Mouse (Mus musculus) liver, embryonic 11.5 days (tissue): ENCODE measurements at regions not wholly inside any gene's neighbourhood (a gene's known extent, or its start where the extent isn't known, plus 50 kb on each side); places are given as distances from the start of the nearest gene placed in this dataset.

Experiments used
- ATAC-seq: fragments of 200-750 bp; cut with Nextera tagmentation; replicated peaks from 2 replicates; pipeline ENCODE4 v1.8.0; 2017; ENCODE audit warnings: moderate number of reproducible peaks, mild to moderate bottlenecking, moderate TSS enrichment, moderate library complexity; ENCODE audit not compliant: low FRiP score
- DNase-seq: peaks from one replicate; pipeline ENCODE4 v3.0.0-alpha.2; 2017; ENCODE audit warnings: low spot score
- H3K27ac ChIP-seq: fragments of 300-500 bp; sonication (generic); 2 replicates; pipeline ENCODE4 v1.5.1; 2014; ENCODE audit warnings: mild to moderate bottlenecking, low read depth, low read length, control low read depth
- H3K27me3 ChIP-seq: fragments of 300-500 bp; sonication (generic); replicated peaks from 2 replicates; pipeline ENCODE4 v1.6.1; 2014; ENCODE audit warnings: low read length, mixed read lengths; ENCODE audit not compliant: control insufficient read depth, insufficient read depth
- H3K36me3 ChIP-seq: fragments of 300-500 bp; sonication (generic); 2 replicates; pipeline ENCODE4 v1.6.1; 2014; ENCODE audit warnings: mild to moderate bottlenecking, low read length, moderate library complexity, mixed read lengths; ENCODE audit not compliant: control insufficient read depth, insufficient read depth
- H3K4me1 ChIP-seq: fragments of 300-500 bp; sonication (generic); replicated peaks from 2 replicates; pipeline ENCODE4 v1.6.1; 2014; ENCODE audit warnings: low read length, mixed read lengths; ENCODE audit not compliant: control insufficient read depth, insufficient read depth
- H3K4me2 ChIP-seq: fragments of 300-500 bp; sonication (generic); 2 replicates; pipeline ENCODE4 v1.6.1; 2014; ENCODE audit warnings: mild to moderate bottlenecking, control low read depth, moderate library complexity
- H3K4me3 ChIP-seq: fragments of 300-500 bp; sonication (generic); 2 replicates; pipeline ENCODE4 v1.5.1; 2014; ENCODE audit warnings: low read depth, low read length, control low read depth
- H3K9ac ChIP-seq: fragments of 300-500 bp; sonication (generic); 2 replicates; pipeline ENCODE4 v1.6.1; 2014; ENCODE audit warnings: low read depth, low read length, control low read depth
- H3K9me3 ChIP-seq: fragments of 300-500 bp; sonication (generic); 2 replicates; pipeline ENCODE4 v1.6.1; 2016; ENCODE audit warnings: low read length, inconsistent platforms, mixed read lengths; ENCODE audit not compliant: control insufficient read depth
- WGBS: fragments of 180-500 bp; shearing (Covaris S2); extraction: QIAGEN DNeasy Blood & Tissue Kit; methylation state at CpG from one replicate; pipeline ENCODE4 v1.1.7; 2014; 5-methylcytosine and 5-hydroxymethylcytosine counted together

GRCm38 (mm10) chr13:107700268-107701139 lies 343.7 kb upstream of the Smim15 start:
- 54% methylated on average over 10 of the region's 10 CpGs for WGBS
- no peaks in the 10 kb centered on the region for H3K9me3 ChIP-seq
- no peak overlapping the region for H3K9ac ChIP-seq
- no peak overlapping the region for H3K4me2 ChIP-seq
- no peak for DNase-seq
- H3K4me1 ChIP-seq = no peaks in the 10 kb centered on the region
- no peaks in the 10 kb centered on the region for H3K27me3 ChIP-seq
- no peak overlapping the region for H3K27ac ChIP-seq
- ATAC-seq = no peak; the same call in 1 of the 2 replicates
- H3K36me3 ChIP-seq = no peaks in the 10 kb centered on the region
- H3K4me3 ChIP-seq = no peak overlapping the region

- Histone ChIP-seq H3K9ac (no peak overlapping the region), H3K9me3 (no peaks in the 10 kb centered on the region), H3K27me3 (no peaks in the 10 kb centered on the region), H3K4me3 (no peak overlapping the region), H3K36me3 (no peaks in the 10 kb centered on the region), H3K4me2 (no peak overlapping the region), H3K4me1 (no peaks in the 10 kb centered on the region), H3K27ac (no peak overlapping the region)
- DNase-seq = no peak
- no peak for ATAC-seq
- WGBS = 76% methylated on average over 5 of the region's 5 CpGs
These were observed 345.0 kb upstream of the Smim15 start for GRCm38 (mm10) chr13:107699251-107699650.

- H3K4me3 ChIP-seq = no peak overlapping the region
- no peaks in the 10 kb centered on the region for H3K4me1 ChIP-seq
- H3K9ac ChIP-seq = no peak overlapping the region
- H3K27me3 ChIP-seq = no peaks in the 10 kb centered on the region
- no peak overlapping the region for H3K4me2 ChIP-seq
- ATAC-seq = no peak
- 90% methylated on average over 7 of the region's 7 CpGs for whole genome bisulfite sequencing
- no peak overlapping the region for H3K27ac ChIP-seq
- no peaks in the 10 kb centered on the region for H3K9me3 ChIP-seq
- no peaks in the 10 kb centered on the region for H3K36me3 ChIP-seq
- DNase-seq = no peak
These were observed 345.9 kb upstream of the Smim15 start for GRCm38 (mm10) chr13:107698345-107698744.

DNA sequence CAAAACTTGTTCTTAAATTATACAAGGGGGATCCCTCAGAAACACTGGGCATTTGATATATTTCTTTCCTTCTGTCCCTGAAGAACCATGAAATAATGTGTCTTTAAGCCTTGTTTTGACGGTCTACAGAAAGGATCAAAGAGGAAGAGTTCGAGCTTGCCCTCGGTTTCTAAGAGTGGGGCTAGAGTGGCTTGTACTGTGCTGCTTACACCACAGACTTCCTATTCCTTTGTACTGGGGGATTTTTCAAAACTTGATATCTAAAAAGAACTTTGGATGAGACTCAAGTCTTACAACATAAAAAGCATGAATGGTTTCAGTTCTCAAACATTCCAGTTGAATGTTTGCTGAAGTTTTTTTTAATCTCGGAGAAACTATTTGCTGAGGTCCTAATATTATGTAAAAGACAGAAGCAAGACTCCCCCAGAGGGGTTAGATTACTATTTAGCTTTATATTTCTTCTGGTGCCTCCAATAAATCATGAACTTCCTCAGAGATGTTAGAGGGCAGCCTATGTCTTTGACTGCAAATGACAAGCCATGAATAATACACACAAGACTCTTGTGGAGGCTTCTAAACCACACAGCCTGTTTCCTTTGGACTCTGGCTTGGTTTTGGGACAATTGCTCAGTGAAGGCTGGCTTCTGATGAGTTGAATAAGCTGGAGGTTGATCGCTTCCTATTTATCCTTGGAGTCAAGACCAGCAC lies 352.0 kb upstream of the Smim15 start:
- Histone ChIP-seq H3K4me3 (no peak overlapping the region), H3K27me3 (no peaks in the 10 kb centered on the region), H3K9ac (no peak overlapping the region), H3K27ac (no peak overlapping the region), H3K4me1 (no peaks in the 10 kb centered on the region), H3K36me3 (no peaks in the 10 kb centered on the region), H3K9me3 (no peaks in the 10 kb centered on the region), H3K4me2 (no peak overlapping the region)
- WGBS = 71% methylated on average over 5 of the region's 5 CpGs
- ATAC-seq (no peak), DNase-seq (no peak)

GRCm38 (mm10) chr13:107688972-107689371 lies 355.3 kb upstream of the Smim15 start:
- ATAC-seq = no peak
- Histone ChIP-seq H3K27ac (no peak overlapping the region), H3K4me1 (no peaks in the 10 kb centered on the region), H3K27me3 (no peaks in the 10 kb centered on the region), H3K36me3 (no peaks in the 10 kb centered on the region), H3K9ac (no peak overlapping the region), H3K9me3 (no peaks in the 10 kb centered on the region), H3K4me3 (no peak overlapping the region), H3K4me2 (no peak overlapping the region)
- no peak for DNase-seq
- WGBS = 39% methylated on average over 6 of the region's 6 CpGs

- H3K4me3 ChIP-seq = no peak overlapping the region
- H3K36me3 ChIP-seq = no peaks in the 10 kb centered on the region
- no peak overlapping the region for H3K9ac ChIP-seq
- ATAC-seq (no peak), DNase-seq (no peak)
- 78% methylated on average over 3 of the region's 3 CpGs for WGBS
- no peak overlapping the region for H3K4me2 ChIP-seq
- H3K4me1 ChIP-seq = no peaks in the 10 kb centered on the region
- H3K27me3 ChIP-seq = no peaks in the 10 kb centered on the region
- no peak overlapping the region for H3K27ac ChIP-seq
- H3K9me3 ChIP-seq = no peaks in the 10 kb centered on the region
These were observed 359.0 kb upstream of the Smim15 start for GRCm38 (mm10) chr13:107685231-107685630.

DNA sequence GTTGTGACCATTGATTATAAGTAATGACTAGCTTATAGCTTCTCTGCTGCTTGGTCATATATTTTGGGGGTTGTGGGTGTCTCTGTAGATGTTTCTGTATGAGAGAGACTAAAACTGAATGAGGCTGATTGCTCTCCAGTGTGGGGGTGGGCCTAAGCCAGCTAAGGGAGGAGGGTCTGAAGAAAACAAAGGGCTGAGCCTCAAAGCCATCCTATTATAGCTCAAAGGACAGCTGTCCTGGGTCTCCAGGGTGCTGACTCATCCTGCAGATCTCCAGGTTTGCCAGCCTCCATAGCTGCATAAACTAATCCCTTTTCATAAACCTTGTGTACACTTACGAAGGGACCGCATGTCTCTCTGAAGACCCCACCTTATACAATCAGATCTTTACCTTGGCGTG lies 360.3 kb upstream of the Smim15 start:
- WGBS = 81% methylated on average over 3 of the region's 3 CpGs
- H3K4me1 ChIP-seq = no peaks in the 10 kb centered on the region

GRCm38 (mm10) chr13:107681719-107682118 lies 362.5 kb upstream of the Smim15 start:
- ATAC-seq = no peak
- no peaks in the 10 kb centered on the region for H3K4me1 ChIP-seq
- no peak for DNase-seq
- no peaks in the 10 kb centered on the region for H3K36me3 ChIP-seq
- WGBS = 59% methylated on average over 5 of the region's 5 CpGs
- H3K9me3 ChIP-seq = no peaks in the 10 kb centered on the region
- H3K27me3 ChIP-seq = no peaks in the 10 kb centered on the region
- H3K9ac ChIP-seq = no peak overlapping the region
- no peak overlapping the region for H3K27ac ChIP-seq
- H3K4me2 ChIP-seq = no peak overlapping the region
- H3K4me3 ChIP-seq = no peak overlapping the region

More for the DNA sequence above, 360.3 kb upstream of the Smim15 start:
- Histone ChIP-seq H3K9ac (no peak overlapping the region), H3K27ac (no peak overlapping the region), H3K27me3 (no peaks in the 10 kb centered on the region), H3K9me3 (no peaks in the 10 kb centered on the region), H3K36me3 (no peaks in the 10 kb centered on the region), H3K4me3 (no peak overlapping the region), H3K4me2 (no peak overlapping the region)
- no peak for ATAC-seq
- DNase-seq = no peak

GRCm38 (mm10) chr13:107678860-107679259 lies 365.4 kb upstream of the Smim15 start:
- H3K9me3 ChIP-seq = no peaks in the 10 kb centered on the region
- H3K4me1 ChIP-seq = no peaks in the 10 kb centered on the region
- DNase-seq (no peak), ATAC-seq (no peak)
- no peaks in the 10 kb centered on the region for H3K36me3 ChIP-seq
- no peak overlapping the region for H3K4me3 ChIP-seq
- H3K4me2 ChIP-seq = no peak overlapping the region
- H3K27me3 ChIP-seq = no peaks in the 10 kb centered on the region
- no peak overlapping the region for H3K27ac ChIP-seq
- no peak overlapping the region for H3K9ac ChIP-seq
